Mouse (Mus musculus) testis, adult 2 months (tissue): ENCODE data around the gene Ddi2.

ENCODE experiments used
- CTCF ChIP-seq: fragments of 200-500 bp; IDR thresholded peaks from 2 replicates; pipeline ENCODE4 v1.5.1; 2012; ENCODE audit warnings: low read depth, mild to moderate bottlenecking, inconsistent platforms, low read length, moderate library complexity; ENCODE audit not compliant: control insufficient read depth, insufficient read depth, insufficient replicate concordance
- POLR2A ChIP-seq: fragments of 200-500 bp; IDR thresholded peaks from 2 replicates; pipeline ENCODE4 v1.6.1; 2012; ENCODE audit warnings: low read depth, mild to moderate bottlenecking, inconsistent platforms, low read length, moderate library complexity; ENCODE audit not compliant: control insufficient read depth

- TF ChIP-seq POLR2A: no peak
- TF ChIP-seq CTCF: no peak
Observed at GRCm38 (mm10) chr4:141766668-141767352, 43.6 kb upstream of the Ddi2 start.
